Mouse (Mus musculus): ENCODE data around the gene Nfe2l2. TPM values are rescaled to one million over a fixed set of nuclear protein-coding genes. Genes with fewer than 3 reads are reported as not detected.

Gene Nfe2l2
- polyA plus RNA-seq, 1 experiment from 2014 or later, result 134 TPM

GRCm38 (mm10) chr2:75733177-75733576 lies 28.7 kb upstream of the Nfe2l2 start:
- Histone ChIP-seq H3K27ac (ENCODE audit: low read length) (no peak overlapping the region), H3K36me3 (ENCODE audit: control insufficient read depth, insufficient read depth, low read length) (no peaks in the 10 kb centered on the region), H3K27me3 (ENCODE audit: control insufficient read depth, insufficient read depth, low read depth, low read length) (no peaks in the 10 kb centered on the region), H3K4me3 (ENCODE audit: low read length) (no peak overlapping the region), H3K4me2 (ENCODE audit: low read depth, low read length) (no peak overlapping the region), H3K9me3 (ENCODE audit: control insufficient read depth, low read length) (no peaks in the 10 kb centered on the region), H3K9ac (ENCODE audit: low read length) (no peak overlapping the region), H3K4me1 (replicated peaks; ENCODE audit: control insufficient read depth, insufficient read depth, low read length) (no peaks in the 10 kb centered on the region)
- no peak for ATAC-seq (ENCODE audit: low read depth)
- 88% methylated on average over 7 of the region's 7 CpGs for WGBS

- Histone ChIP-seq H3K27ac (ENCODE audit: low read length) (no peak overlapping the region), H3K9ac (ENCODE audit: low read length) (no peak overlapping the region), H3K27me3 (ENCODE audit: control insufficient read depth, insufficient read depth, low read depth, low read length) (no peaks in the 10 kb centered on the region), H3K4me1 (replicated peaks; ENCODE audit: control insufficient read depth, insufficient read depth, low read length) (no peaks in the 10 kb centered on the region), H3K36me3 (ENCODE audit: control insufficient read depth, insufficient read depth, low read length) (no peaks in the 10 kb centered on the region), H3K9me3 (ENCODE audit: control insufficient read depth, low read length) (no peaks in the 10 kb centered on the region), H3K4me3 (ENCODE audit: low read length) (no peak overlapping the region), H3K4me2 (ENCODE audit: low read depth, low read length) (no peak overlapping the region)
- ATAC-seq (ENCODE audit: low read depth), result no peak
- WGBS, result 52% methylated on average over 2 of the region's 2 CpGs
Observed at GRCm38 (mm10) chr2:75731929-75732328, 27.5 kb upstream of the Nfe2l2 start.

GRCm38 (mm10) chr2:75731233-75731651 lies 26.8 kb upstream of the Nfe2l2 start:
- H3K27ac ChIP-seq (ENCODE audit: low read length), result no peak overlapping the region
- H3K4me2 ChIP-seq (ENCODE audit: low read depth, low read length), result no peak overlapping the region
- ATAC-seq (ENCODE audit: low read depth), result no peak
- H3K4me3 ChIP-seq (ENCODE audit: low read length), result no peak overlapping the region
- H3K27me3 ChIP-seq (ENCODE audit: control insufficient read depth, insufficient read depth, low read depth, low read length), result no peaks in the 10 kb centered on the region
- H3K9ac ChIP-seq (ENCODE audit: low read length), result no peak overlapping the region
- H3K9me3 ChIP-seq (ENCODE audit: control insufficient read depth, low read length), result no peaks in the 10 kb centered on the region
- no peaks in the 10 kb centered on the region for H3K4me1 ChIP-seq (replicated peaks; ENCODE audit: control insufficient read depth, insufficient read depth, low read length)
- H3K36me3 ChIP-seq (ENCODE audit: control insufficient read depth, insufficient read depth, low read length), result no peaks in the 10 kb centered on the region
- WGBS, result 62% methylated on average over 5 of the region's 5 CpGs

- Histone ChIP-seq H3K9me3 (ENCODE audit: control insufficient read depth, low read length) (no peaks in the 10 kb centered on the region), H3K4me3 (ENCODE audit: low read length) (no peak overlapping the region), H3K9ac (ENCODE audit: low read length) (no peak overlapping the region), H3K4me1 (replicated peaks; ENCODE audit: control insufficient read depth, insufficient read depth, low read length) (no peaks in the 10 kb centered on the region), H3K27ac (ENCODE audit: low read length) (no peak overlapping the region), H3K36me3 (ENCODE audit: control insufficient read depth, insufficient read depth, low read length) (no peaks in the 10 kb centered on the region), H3K27me3 (ENCODE audit: control insufficient read depth, insufficient read depth, low read depth, low read length) (no peaks in the 10 kb centered on the region), H3K4me2 (ENCODE audit: low read depth, low read length) (no peak overlapping the region)
- WGBS, result 79% methylated on average over 10 of the region's 10 CpGs
- ATAC-seq (ENCODE audit: low read depth), result no peak
Observed at GRCm38 (mm10) chr2:75730052-75730451, 25.6 kb upstream of the Nfe2l2 start.

- Histone ChIP-seq H3K9ac (ENCODE audit: low read length) (no peak overlapping the region), H3K4me1 (replicated peaks; ENCODE audit: control insufficient read depth, insufficient read depth, low read length) (no peaks in the 10 kb centered on the region), H3K4me2 (ENCODE audit: low read depth, low read length) (no peak overlapping the region), H3K27me3 (ENCODE audit: control insufficient read depth, insufficient read depth, low read depth, low read length) (no peaks in the 10 kb centered on the region), H3K27ac (ENCODE audit: low read length) (no peak overlapping the region), H3K4me3 (ENCODE audit: low read length) (no peak overlapping the region), H3K9me3 (ENCODE audit: control insufficient read depth, low read length) (no peaks in the 10 kb centered on the region), H3K36me3 (ENCODE audit: control insufficient read depth, insufficient read depth, low read length) (no peaks in the 10 kb centered on the region)
- peak; percentile 72 for ATAC-seq (ENCODE audit: low read depth)
- 50% methylated on average over 5 of the region's 5 CpGs for WGBS
Observed at GRCm38 (mm10) chr2:75724863-75725445, 20.5 kb upstream of the Nfe2l2 start.

- Histone ChIP-seq H3K4me1 (replicated peaks; ENCODE audit: control insufficient read depth, insufficient read depth, low read length) (no peaks in the 10 kb centered on the region), H3K4me3 (ENCODE audit: low read length) (no peak overlapping the region), H3K27ac (ENCODE audit: low read length) (no peak overlapping the region), H3K9ac (ENCODE audit: low read length) (no peak overlapping the region), H3K36me3 (ENCODE audit: control insufficient read depth, insufficient read depth, low read length) (no peaks in the 10 kb centered on the region), H3K4me2 (ENCODE audit: low read depth, low read length) (no peak overlapping the region), H3K27me3 (ENCODE audit: control insufficient read depth, insufficient read depth, low read depth, low read length) (no peaks in the 10 kb centered on the region), H3K9me3 (ENCODE audit: control insufficient read depth, low read length) (no peaks in the 10 kb centered on the region)
- WGBS, result 91% methylated on average over 8 of the region's 8 CpGs
- ATAC-seq (ENCODE audit: low read depth), result no peak
Observed at GRCm38 (mm10) chr2:75723481-75723880, 19.0 kb upstream of the Nfe2l2 start.

GRCm38 (mm10) chr2:75722893-75723292 lies 18.5 kb upstream of the Nfe2l2 start:
- Histone ChIP-seq H3K27ac (ENCODE audit: low read length) (no peak overlapping the region), H3K4me3 (ENCODE audit: low read length) (no peak overlapping the region), H3K36me3 (ENCODE audit: control insufficient read depth, insufficient read depth, low read length) (no peaks in the 10 kb centered on the region), H3K9ac (ENCODE audit: low read length) (no peak overlapping the region), H3K4me2 (ENCODE audit: low read depth, low read length) (no peak overlapping the region), H3K9me3 (ENCODE audit: control insufficient read depth, low read length) (no peaks in the 10 kb centered on the region), H3K27me3 (ENCODE audit: control insufficient read depth, insufficient read depth, low read depth, low read length) (no peaks in the 10 kb centered on the region), H3K4me1 (replicated peaks; ENCODE audit: control insufficient read depth, insufficient read depth, low read length) (no peaks in the 10 kb centered on the region)
- 74% methylated on average over 5 of the region's 5 CpGs for WGBS
- no peak for ATAC-seq (ENCODE audit: low read depth)

- no peak overlapping the region for H3K4me3 ChIP-seq (ENCODE audit: low read length)
- no peaks in the 10 kb centered on the region for H3K36me3 ChIP-seq (ENCODE audit: control insufficient read depth, insufficient read depth, low read length)
- H3K27ac ChIP-seq (ENCODE audit: low read length), result no peak overlapping the region
- no peaks in the 10 kb centered on the region for H3K27me3 ChIP-seq (ENCODE audit: control insufficient read depth, insufficient read depth, low read depth, low read length)
- no peak overlapping the region for H3K4me2 ChIP-seq (ENCODE audit: low read depth, low read length)
- no peaks in the 10 kb centered on the region for H3K9me3 ChIP-seq (ENCODE audit: control insufficient read depth, low read length)
- WGBS, result 64% methylated on average over 11 of the region's 11 CpGs
- no peak for ATAC-seq (ENCODE audit: low read depth)
- no peak overlapping the region for H3K9ac ChIP-seq (ENCODE audit: low read length)
- H3K4me1 ChIP-seq (replicated peaks; ENCODE audit: control insufficient read depth, insufficient read depth, low read length), result peaks cover 11% of the 10 kb centered on the region
Observed at GRCm38 (mm10) chr2:75720236-75721027, 16.0 kb upstream of the Nfe2l2 start.

- Histone ChIP-seq H3K4me2 (ENCODE audit: low read depth, low read length) (no peak overlapping the region), H3K9me3 (ENCODE audit: control insufficient read depth, low read length) (no peaks in the 10 kb centered on the region), H3K4me1 (replicated peaks; ENCODE audit: control insufficient read depth, insufficient read depth, low read length) (peaks cover 15% of the 10 kb centered on the region), H3K4me3 (ENCODE audit: low read length) (no peak overlapping the region), H3K27ac (ENCODE audit: low read length) (no peak overlapping the region), H3K27me3 (ENCODE audit: control insufficient read depth, insufficient read depth, low read depth, low read length) (no peaks in the 10 kb centered on the region), H3K9ac (ENCODE audit: low read length) (no peak overlapping the region), H3K36me3 (ENCODE audit: control insufficient read depth, insufficient read depth, low read length) (no peaks in the 10 kb centered on the region)
- WGBS, result 60% methylated on average over 3 of the region's 3 CpGs
- no peak for ATAC-seq (ENCODE audit: low read depth)
Observed at GRCm38 (mm10) chr2:75719331-75719869, 15.0 kb upstream of the Nfe2l2 start.
